Mouse (Mus musculus): ENCODE measurements around the gene Olfr1031.
"Not testable (repeated sequence)": the region's sequence is repeated elsewhere in the genome, so short reads cannot be mapped to it uniquely, and the experiment has no call there.

Olfr1031 gene

GRCm38 (mm10) chr2:85990004-85990403 lies at the start of gene Olfr1031:
Gene Olfr1031, plus strand, starts transcription at chr2:85990304.
- no peak for DNase-seq (ENCODE audit: low spot score)

GRCm38 (mm10) chr2:85950137-85950536 lies 40.0 kb upstream of the Olfr1031 start, which contains the start of gene Olfr1028:
Gene Olfr1028, plus strand, starts transcription at chr2:85950437.
- DNase-seq (ENCODE audit: low spot score), result no peak

- no peak for DNase-seq (ENCODE audit: low spot score)
Observed at GRCm38 (mm10) chr2:85973595-85973994, 16.5 kb upstream of the Olfr1031 start, which contains the start of gene Olfr1029. Gene Olfr1029, plus strand, starts transcription at chr2:85973895.

- DNase-seq (ENCODE audit: low spot score), result no peak
Observed at GRCm38 (mm10) chr2:85978976-85979375, 11.1 kb upstream of the Olfr1031 start, which contains the start of gene Olfr1030. Gene Olfr1030, plus strand, starts transcription at chr2:85979276.

- DNase-seq (ENCODE audit: low spot score), result no peak
Observed at GRCm38 (mm10) chr2:86005240-86005639, 15.1 kb downstream of the Olfr1031 start, which contains the start of gene Olfr1032. Gene Olfr1032, plus strand, starts transcription at chr2:86005540.

- peak; percentile 50 for DNase-seq (ENCODE audit: low spot score)
Observed at GRCm38 (mm10) chr2:86020406-86020805, 30.3 kb downstream of the Olfr1031 start, which contains the start of gene Olfr1033. Gene Olfr1033, plus strand, starts transcription at chr2:86020633.

- not testable (repeated sequence) for DNase-seq (ENCODE audit: low spot score)
Observed at GRCm38 (mm10) chr2:86021518-86021917, 31.4 kb downstream of the Olfr1031 start.

All from embryo, embryonic 10.5 days (tissue).